Mouse (Mus musculus) liver, postnatal 0 days (tissue): Measurements from ENCODE around the gene Ercc1. TPM values are rescaled to one million over a fixed set of nuclear protein-coding genes. Genes with fewer than 3 reads are reported as not detected.

Experiments
- ATAC-seq: fragments of 200-750 bp; cut with Nextera tagmentation; 2 replicates; pipeline ENCODE4 v1.8.0; 2017; ENCODE audit warnings: mild to moderate bottlenecking, moderate library complexity
- DNase-seq: peaks from one replicate; pipeline ENCODE4 v3.0.0-alpha.2; 2016
- H3K27ac ChIP-seq: fragments of 300-500 bp; sonication (generic); 2 replicates; pipeline ENCODE4 v1.5.1; 2014; ENCODE audit warnings: antibody characterized with exemption, moderate library complexity, mild to moderate bottlenecking, low read depth
- H3K27me3 ChIP-seq: fragments of 300-500 bp; sonication (generic); 2 replicates; pipeline ENCODE4 v1.6.1; 2014; ENCODE audit warnings: low read length, control low read depth, mixed read lengths; ENCODE audit not compliant: insufficient read depth
- H3K36me3 ChIP-seq: fragments of 300-500 bp; sonication (generic); replicated peaks from 2 replicates; pipeline ENCODE4 v1.6.1; 2014; ENCODE audit warnings: mild to moderate bottlenecking, control low read depth, low read length, moderate library complexity, mixed read lengths; ENCODE audit not compliant: insufficient read depth
- H3K4me1 ChIP-seq: fragments of 300-500 bp; sonication (generic); 2 replicates; pipeline ENCODE4 v1.6.1; 2014; ENCODE audit warnings: antibody characterized with exemption, mild to moderate bottlenecking, control low read depth; ENCODE audit not compliant: insufficient read depth
- H3K4me2 ChIP-seq: fragments of 300-500 bp; sonication (generic); 2 replicates; pipeline ENCODE4 v1.6.1; 2014; ENCODE audit warnings: low read depth, mild to moderate bottlenecking, low read length, moderate library complexity, mixed read lengths
- H3K4me3 ChIP-seq: fragments of 300-500 bp; sonication (generic); 2 replicates; pipeline ENCODE4 v1.5.1; 2014; ENCODE audit warnings: low read depth, low read length
- H3K9ac ChIP-seq: fragments of 300-500 bp; sonication (generic); replicated peaks from 2 replicates; pipeline ENCODE4 v1.6.1; 2014; ENCODE audit warnings: mild to moderate bottlenecking, moderate library complexity
- H3K9me3 ChIP-seq: fragments of 300-500 bp; sonication (generic); 2 replicates; pipeline ENCODE4 v1.6.1; 2016; ENCODE audit warnings: mild to moderate bottlenecking, control low read depth, low read length, mixed read lengths
- CTCF ChIP-seq: sonication (generic); IDR thresholded peaks from 2 replicates; pipeline ENCODE4 v1.5.1; 2016; ENCODE audit warnings: antibody characterized with exemption, low read depth
- EP300 ChIP-seq: IDR thresholded peaks from 2 replicates; pipeline ENCODE4 v1.6.1; 2016; ENCODE audit warnings: antibody characterized with exemption, low read depth, mild to moderate bottlenecking
- WGBS: fragments of 180-500 bp; shearing (Covaris S2); extraction: QIAGEN DNeasy Blood & Tissue Kit; methylation state at CpG from one replicate; pipeline ENCODE4 v1.1.7; 2014; ENCODE audit not compliant: insufficient replicate concordance; 5-methylcytosine and 5-hydroxymethylcytosine counted together
- polyA plus RNA-seq: library from polyadenylated mRNA; unstranded; fragments of >200 nt; fragmentation: Nextera tagmentation; extraction: Ambion mirVana; gene quantifications from 2 replicates; pipeline ENCODE4 v1.2.1, GENCODE M21; 2015

Gene Ercc1
- polyA plus RNA-seq, 1 experiment from 2014 or later: 9.8 TPM

DNA sequence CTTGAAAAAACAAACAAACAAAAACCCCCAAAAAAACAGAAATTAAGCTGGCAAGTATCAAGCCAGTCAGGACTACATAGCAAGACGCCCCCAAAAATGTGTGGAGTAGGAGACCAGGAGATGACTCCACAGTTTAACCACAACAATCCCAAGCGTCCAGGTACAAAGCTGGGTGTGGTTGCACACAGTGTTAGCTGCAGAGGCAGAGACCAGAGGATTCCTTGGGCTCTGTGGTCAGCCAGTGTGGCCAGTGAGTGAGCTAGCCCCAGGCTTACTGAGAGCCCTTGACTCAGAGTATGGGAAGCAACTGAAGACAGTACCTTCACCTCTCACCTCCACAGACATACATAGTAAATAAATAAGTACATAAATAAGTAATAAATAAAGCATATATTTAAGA, 12.7 kb upstream of the Ercc1 start:
- no peak overlapping the region for H3K4me3 ChIP-seq
- no peak overlapping the region for H3K4me2 ChIP-seq
- TF ChIP-seq EP300: no peak
- TF ChIP-seq CTCF: no peak
- no peaks in the 10 kb centered on the region for H3K9me3 ChIP-seq
- no peak for ATAC-seq
- no peak overlapping the region for H3K27ac ChIP-seq
- WGBS: 39% methylated on average over 2 of the region's 2 CpGs
- DNase-seq: no peak
- H3K9ac ChIP-seq: no peak overlapping the region
- peaks cover 18% of the 10 kb centered on the region for H3K4me1 ChIP-seq
- no peaks in the 10 kb centered on the region for H3K27me3 ChIP-seq
- no peaks in the 10 kb centered on the region for H3K36me3 ChIP-seq

DNA sequence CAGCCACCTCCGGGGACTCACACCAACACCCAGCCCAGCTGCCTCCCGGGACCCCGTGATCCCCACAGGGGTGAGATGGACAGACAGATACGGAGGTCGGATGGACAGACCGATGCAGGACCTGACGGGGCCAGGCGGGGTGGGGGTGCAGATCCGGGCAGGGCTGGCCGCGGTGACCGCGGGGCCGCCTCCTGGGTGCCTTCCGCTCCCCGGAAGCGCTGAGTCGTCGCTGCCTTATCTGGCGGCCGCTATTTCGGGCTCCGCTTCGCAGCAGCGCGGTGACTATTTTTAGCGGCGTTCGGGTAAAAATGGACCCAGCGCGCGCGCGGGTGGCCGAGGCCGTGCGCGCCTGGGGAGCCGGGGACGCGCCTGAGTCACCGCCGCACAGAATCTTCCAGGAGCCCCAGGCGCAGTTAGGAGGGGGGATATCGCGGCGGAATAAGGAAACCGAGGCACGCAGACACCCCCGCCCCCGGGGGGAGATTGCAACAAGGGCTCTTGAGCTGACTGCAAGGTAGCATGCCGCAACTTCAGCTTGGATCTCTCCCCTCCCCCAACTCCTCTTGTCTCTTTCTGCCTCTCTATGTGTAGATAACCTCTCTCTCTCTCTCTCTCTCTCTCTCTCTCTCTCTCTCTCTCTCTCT, 11.7 kb upstream of the Ercc1 start:
- H3K27me3 ChIP-seq: no peaks in the 10 kb centered on the region
- peak overlapping the region; percentile 61 for H3K9ac ChIP-seq
- peak; percentile 76 for DNase-seq
- H3K4me3 ChIP-seq: peak overlapping the region; percentile 54
- TF ChIP-seq EP300 (no peak), CTCF (no peak)
- peaks cover 9% of the 10 kb centered on the region for H3K4me1 ChIP-seq
- peak overlapping the region; percentile 73 for H3K4me2 ChIP-seq
- H3K36me3 ChIP-seq: no peaks in the 10 kb centered on the region
- WGBS: 0% methylated on average over 47 of the region's 52 CpGs
- H3K27ac ChIP-seq: peak overlapping the region; percentile 41; the same call in 1 of the 2 replicates
- H3K9me3 ChIP-seq: no peaks in the 10 kb centered on the region
- ATAC-seq: peak; percentile 71

DNA sequence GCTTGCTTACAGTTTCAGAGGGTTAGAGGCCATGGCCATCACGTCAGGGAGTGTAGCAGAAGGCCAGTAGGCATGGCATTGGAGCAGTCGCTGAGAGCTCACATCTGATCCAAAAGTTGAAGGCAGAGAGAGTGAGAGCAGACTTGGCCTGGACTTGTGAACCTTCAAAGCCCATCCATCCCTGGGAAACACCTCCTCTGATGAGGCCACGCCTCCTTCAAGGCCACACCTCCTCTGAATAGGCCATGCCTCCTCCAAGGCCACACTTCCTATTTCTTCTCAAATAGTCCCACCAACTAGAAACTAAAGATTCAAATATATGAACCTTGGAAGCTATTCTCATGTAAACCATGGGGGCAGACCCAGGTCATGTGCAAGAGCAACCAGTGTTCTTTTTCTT, 9.0 kb upstream of the Ercc1 start:
- 38% methylated on average over 3 of the region's 3 CpGs for WGBS
- H3K9ac ChIP-seq: no peak overlapping the region
- H3K9me3 ChIP-seq: no peaks in the 10 kb centered on the region
- no peak for TF ChIP-seq EP300
- TF ChIP-seq CTCF: no peak
- no peaks in the 10 kb centered on the region for H3K27me3 ChIP-seq
- H3K4me2 ChIP-seq: no peak overlapping the region
- no peaks in the 10 kb centered on the region for H3K36me3 ChIP-seq
- H3K4me3 ChIP-seq: no peak overlapping the region
- DNase-seq (no peak), ATAC-seq (0 out of 2 replicates have a peak, but pooled peaks have one; percentile 43)
- H3K27ac ChIP-seq: no peak overlapping the region
- peaks cover 8% of the 10 kb centered on the region for H3K4me1 ChIP-seq

- DNase-seq (no peak), ATAC-seq (no peak)
- Histone ChIP-seq H3K27me3 (peaks cover 14% of the 10 kb centered on the region), H3K4me3 (no peak overlapping the region), H3K4me1 (peaks cover 12% of the 10 kb centered on the region), H3K4me2 (no peak overlapping the region), H3K27ac (no peak overlapping the region), H3K9me3 (no peaks in the 10 kb centered on the region), H3K36me3 (no peaks in the 10 kb centered on the region), H3K9ac (no peak overlapping the region)
- WGBS: 55% methylated on average over 10 of the region's 10 CpGs
- TF ChIP-seq CTCF (no peak), EP300 (no peak)
These were observed 7.5 kb upstream of the Ercc1 start for GRCm38 (mm10) chr7:19337122-19337521.

DNA sequence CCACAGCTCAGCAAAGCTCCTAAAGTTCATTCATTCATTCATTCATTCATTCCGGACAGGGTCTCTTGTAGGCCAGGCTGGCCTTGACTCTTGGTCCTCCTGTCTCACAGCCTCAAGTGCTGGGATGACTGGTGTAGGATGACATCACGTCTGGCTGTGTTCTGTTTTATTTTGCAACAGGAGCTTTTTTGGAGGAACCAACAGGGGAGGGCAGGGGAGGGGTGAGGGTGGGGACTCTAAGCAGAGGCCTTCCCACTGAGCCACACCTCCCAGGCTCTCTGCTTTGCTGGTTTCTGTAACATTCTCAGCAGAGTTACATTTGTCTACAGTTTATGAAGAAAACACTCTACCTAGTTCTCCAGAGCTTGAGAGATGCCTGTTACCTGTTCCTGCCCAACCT, 6.5 kb upstream of the Ercc1 start:
- ATAC-seq (peak; percentile 70), DNase-seq (no peak)
- Histone ChIP-seq H3K4me3 (no peak overlapping the region), H3K4me2 (no peak overlapping the region), H3K9me3 (no peaks in the 10 kb centered on the region), H3K9ac (no peak overlapping the region), H3K27ac (no peak overlapping the region), H3K36me3 (no peaks in the 10 kb centered on the region), H3K27me3 (peaks cover 21% of the 10 kb centered on the region), H3K4me1 (peaks cover 14% of the 10 kb centered on the region)
- WGBS: 45% methylated on average over 2 of the region's 2 CpGs
- TF ChIP-seq CTCF (no peak), EP300 (no peak)

- no peak overlapping the region for H3K27ac ChIP-seq
- H3K9me3 ChIP-seq: no peaks in the 10 kb centered on the region
- WGBS: 61% methylated on average over 7 of the region's 7 CpGs
- no peak for TF ChIP-seq EP300
- H3K36me3 ChIP-seq: no peaks in the 10 kb centered on the region
- no peak overlapping the region for H3K9ac ChIP-seq
- DNase-seq (no peak), ATAC-seq (no peak)
- H3K4me2 ChIP-seq: no peak overlapping the region
- no peak overlapping the region for H3K4me3 ChIP-seq
- peaks cover 23% of the 10 kb centered on the region for H3K27me3 ChIP-seq
- peaks cover 19% of the 10 kb centered on the region for H3K4me1 ChIP-seq
These were observed 6.0 kb upstream of the Ercc1 start for GRCm38 (mm10) chr7:19338596-19338995.

DNA sequence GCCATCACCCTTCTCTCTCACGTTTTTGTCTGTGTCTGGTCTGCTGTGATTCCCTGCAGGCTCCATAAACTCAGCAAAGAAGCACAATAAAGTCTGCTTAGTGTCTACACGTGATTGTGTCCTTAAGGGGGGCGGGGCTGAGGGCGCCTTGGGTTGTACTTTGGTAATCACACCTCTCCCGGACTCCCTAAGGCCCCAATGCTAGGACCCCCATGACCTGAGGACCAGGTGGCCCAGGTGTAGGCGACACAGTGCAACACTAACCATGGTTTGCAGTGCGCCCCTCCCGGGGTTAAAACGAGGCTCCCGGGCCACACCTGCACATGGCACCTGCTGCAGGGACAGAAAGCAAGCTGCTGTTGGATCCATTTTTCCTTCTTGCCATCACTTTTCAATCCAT, 3.3 kb upstream of the Ercc1 start:
- no peak overlapping the region for H3K27ac ChIP-seq
- peaks cover 30% of the 10 kb centered on the region for H3K4me1 ChIP-seq
- 23% methylated on average over 10 of the region's 10 CpGs for WGBS
- H3K4me2 ChIP-seq: no peak overlapping the region
- H3K4me3 ChIP-seq: no peak overlapping the region
- no peaks in the 10 kb centered on the region for H3K9me3 ChIP-seq
- peaks cover 23% of the 10 kb centered on the region for H3K27me3 ChIP-seq
- DNase-seq: no peak
- H3K36me3 ChIP-seq: no peaks in the 10 kb centered on the region
- ATAC-seq: no peak
- TF ChIP-seq EP300: no peak
- no peak for TF ChIP-seq CTCF
- no peak overlapping the region for H3K9ac ChIP-seq
